Mouse (Mus musculus) ES-E14 (cell line): ENCODE measurements at regions not wholly inside any gene's neighbourhood (a gene's known extent, or its start where the extent isn't known, plus 50 kb on each side); places are given as distances from the start of the nearest gene placed in this dataset.

Experiments
- CHD2 ChIP-seq: IDR thresholded peaks from 2 replicates; pipeline ENCODE4 v1.6.1; 2014; ENCODE audit warnings: mild to moderate bottlenecking, low read depth, low read length, inconsistent platforms
- MAFK ChIP-seq: IDR thresholded peaks from 2 replicates; pipeline ENCODE4 v1.6.1; 2014; ENCODE audit warnings: mild to moderate bottlenecking, low read depth, low read length, inconsistent platforms; ENCODE audit not compliant: insufficient read depth
- ZC3H11A ChIP-seq: IDR thresholded peaks from 2 replicates; pipeline ENCODE4 v1.6.1; 2012; ENCODE audit warnings: low read depth, mild to moderate bottlenecking, inconsistent platforms, low read length, borderline replicate concordance
- ZNF384 ChIP-seq: IDR thresholded peaks from 2 replicates; pipeline ENCODE4 v1.6.1; 2012; ENCODE audit warnings: low read depth, low read length, inconsistent platforms

DNA sequence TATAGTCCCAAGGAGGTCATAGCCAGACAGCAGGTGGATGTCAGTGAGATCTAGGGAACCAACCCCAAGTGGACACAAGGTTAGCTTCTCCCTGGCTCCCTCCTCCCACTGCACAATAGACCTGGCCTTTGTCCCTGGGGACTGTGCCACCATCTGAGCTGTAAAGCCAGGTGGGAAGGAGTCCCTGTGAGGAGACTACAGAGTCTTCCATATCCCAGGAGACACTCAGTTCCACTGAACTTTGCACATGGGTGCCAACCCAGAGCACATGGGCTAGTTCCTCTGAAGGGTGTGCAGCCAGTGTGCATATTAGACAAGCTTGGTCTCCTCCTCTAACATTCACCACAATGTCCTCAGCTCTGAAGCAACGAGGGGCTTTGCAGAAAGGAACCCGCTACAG lies 86.5 kb upstream of the Shh start:
- TF ChIP-seq CHD2 (no peak), MAFK (no peak), ZC3H11A (no peak), ZNF384 (no peak)
